Mouse (Mus musculus) splenic B cell, adult 2 months (primary cell): ENCODE data around the gene Sac3d1.
"Not testable (repeated sequence)": the region's sequence is repeated elsewhere in the genome, so short reads cannot be mapped to it uniquely, and the experiment has no call there.

Experiments used
- DNase-seq: peaks from one replicate; pipeline ENCODE4 v3.0.0-alpha.2; 2011; ENCODE audit warnings: low read depth, low spot score
- H3K27me3 ChIP-seq: 2 replicates; pipeline ENCODE4 v1.6.1; 2012; ENCODE audit warnings: mild to moderate bottlenecking, low read length, moderate library complexity, mixed read lengths; ENCODE audit not compliant: control insufficient read depth, poor library complexity, insufficient read depth, severe bottlenecking
- H3K36me3 ChIP-seq: 2 replicates; pipeline ENCODE4 v1.6.1; 2012; ENCODE audit warnings: mild to moderate bottlenecking, low read length, moderate library complexity, mixed read lengths; ENCODE audit not compliant: control insufficient read depth, poor library complexity, insufficient read depth, severe bottlenecking

The Sac3d1 gene

GRCm38 (mm10) chr19:6130414-6131128, 12.1 kb upstream of the Sac3d1 start:
- H3K27me3 ChIP-seq, DNase-seq, H3K36me3 ChIP-seq: not testable (repeated sequence)

DNA sequence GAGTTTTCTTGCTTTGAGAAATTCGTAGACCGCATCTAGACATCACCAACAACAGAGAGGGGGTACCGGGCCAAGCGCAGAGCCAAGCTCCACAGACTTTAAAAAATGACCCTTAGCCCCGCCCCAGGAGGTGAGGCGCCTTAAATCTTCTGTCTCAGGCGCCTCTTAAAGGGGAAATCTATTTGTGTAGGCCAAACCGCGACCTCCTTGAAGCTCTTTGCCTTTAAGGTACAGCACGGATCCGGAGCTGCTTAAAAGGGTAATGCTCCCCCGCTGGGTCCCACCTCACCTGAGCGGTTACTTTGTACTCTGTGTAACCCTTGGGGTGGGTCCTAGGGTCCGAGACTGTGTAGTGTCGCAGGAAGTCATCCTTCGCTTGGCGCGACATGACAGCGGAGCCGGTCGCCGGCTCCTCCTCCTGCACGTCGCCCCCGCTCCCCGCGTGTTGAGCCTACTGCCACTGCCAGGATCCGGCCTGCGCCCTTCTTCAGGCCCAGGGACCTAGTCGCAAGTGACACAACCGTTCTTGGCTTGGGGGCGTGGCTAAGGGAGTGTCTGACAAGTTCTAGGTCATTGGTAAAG, 9.4 kb upstream of the Sac3d1 start, which contains the start of gene Snx15:
Snx15 (minus strand) TSS at position 545 of the 582 bp plus-strand sequence.
- peak; percentile 97 for DNase-seq
- Histone ChIP-seq H3K27me3 (no peaks in the 10 kb centered on the region), H3K36me3 (no peaks in the 10 kb centered on the region)

- DNase-seq = no peak
- no peaks in the 10 kb centered on the region for H3K27me3 ChIP-seq
- H3K36me3 ChIP-seq = no peaks in the 10 kb centered on the region
Measured at GRCm38 (mm10) chr19:6126789-6127580, 8.5 kb upstream of the Sac3d1 start.

- no peaks in the 10 kb centered on the region for H3K36me3 ChIP-seq
- H3K27me3 ChIP-seq = no peaks in the 10 kb centered on the region
- DNase-seq = peak; percentile 85
Measured at GRCm38 (mm10) chr19:6126289-6126688, 7.8 kb upstream of the Sac3d1 start.

- Histone ChIP-seq H3K27me3 (no peaks in the 10 kb centered on the region), H3K36me3 (no peaks in the 10 kb centered on the region)
- no peak for DNase-seq
Measured at GRCm38 (mm10) chr19:6124898-6125297, 6.4 kb upstream of the Sac3d1 start.

- H3K27me3 ChIP-seq = no peaks in the 10 kb centered on the region
- no peaks in the 10 kb centered on the region for H3K36me3 ChIP-seq
- DNase-seq = no peak
Measured at GRCm38 (mm10) chr19:6123330-6123729, 4.9 kb upstream of the Sac3d1 start.

DNA sequence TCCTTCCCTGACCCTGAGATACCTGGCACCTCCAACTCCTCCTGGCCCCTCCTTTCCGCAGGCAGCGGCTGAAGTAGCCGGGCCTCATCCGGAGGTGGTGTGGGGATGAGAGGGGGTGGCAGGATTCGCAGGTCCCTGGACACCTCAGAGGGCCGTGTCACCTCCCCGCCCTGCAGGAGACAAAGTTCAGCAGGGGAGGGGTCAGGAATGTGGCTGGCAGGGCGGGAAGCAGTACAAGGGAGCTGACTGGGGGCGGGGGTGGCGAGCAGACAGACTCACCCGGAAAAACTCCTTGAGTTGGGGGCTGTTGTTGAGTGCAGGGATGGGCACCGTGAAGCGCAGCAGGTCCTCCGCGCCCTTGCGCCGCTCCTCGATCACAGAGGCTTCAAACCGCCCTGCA, 3.3 kb upstream of the Sac3d1 start:
- no peaks in the 10 kb centered on the region for H3K36me3 ChIP-seq
- DNase-seq = no peak
- H3K27me3 ChIP-seq = no peaks in the 10 kb centered on the region

DNA sequence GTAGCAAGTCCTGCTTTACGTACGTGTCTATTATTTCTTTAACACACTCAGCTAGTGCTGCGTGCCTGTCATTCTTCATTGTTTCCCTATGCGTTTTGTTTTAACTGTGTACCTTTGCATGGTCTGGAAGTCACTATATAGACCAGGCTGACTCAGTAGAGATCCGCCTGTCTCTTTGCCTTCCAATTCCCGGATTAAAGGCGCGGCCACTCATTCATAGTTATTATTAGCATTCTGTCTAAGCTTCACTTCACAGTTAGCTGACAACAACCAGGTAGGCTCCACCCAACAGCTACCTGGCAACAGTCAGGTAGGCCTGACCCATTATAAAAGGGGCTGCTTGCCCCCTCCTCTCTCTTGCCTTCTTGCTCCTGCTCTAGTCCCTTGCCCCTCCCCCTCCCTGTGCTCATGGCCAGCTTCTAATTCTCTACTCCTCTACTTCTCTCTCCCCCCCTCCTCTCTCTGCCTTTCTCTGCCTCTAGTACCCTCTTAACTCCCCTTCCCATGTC, 281 bp upstream of the Sac3d1 start:
- DNase-seq = no peak
- no peaks in the 10 kb centered on the region for H3K27me3 ChIP-seq

DNA sequence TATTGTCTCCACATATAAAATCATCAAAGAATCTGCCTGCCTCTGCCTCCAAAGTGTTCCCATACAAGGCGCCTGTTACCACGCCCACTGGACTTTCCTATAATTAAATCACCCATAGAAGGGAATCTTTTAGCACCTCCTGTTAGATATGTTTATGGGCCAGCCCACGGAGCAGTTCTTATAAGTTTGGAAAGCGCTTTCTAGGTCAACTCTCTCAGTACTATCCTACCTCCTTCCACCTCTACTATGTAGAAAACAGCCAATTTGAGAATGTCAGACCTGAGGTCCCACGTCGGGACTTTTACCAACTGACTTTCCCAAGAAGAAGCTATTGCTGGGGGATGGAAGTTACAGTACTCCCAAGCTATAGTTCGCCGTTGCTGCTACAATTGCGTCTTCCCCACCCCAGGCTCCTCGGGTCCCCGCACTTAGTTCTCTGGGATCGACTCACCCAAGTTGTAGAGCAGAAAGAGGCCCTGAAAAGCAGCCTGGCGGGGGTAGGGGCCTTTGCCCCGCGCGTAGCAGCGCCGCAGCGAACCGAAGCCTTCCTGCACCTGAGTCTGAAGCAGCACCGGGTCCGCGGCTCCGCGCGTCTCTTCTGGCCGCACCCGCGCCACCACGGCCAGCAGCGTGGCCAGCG, 984 bp downstream of the Sac3d1 start:
- Histone ChIP-seq H3K36me3 (no peaks in the 10 kb centered on the region; the same call in 1 of the 2 replicates), H3K27me3 (no peaks in the 10 kb centered on the region)
- no peak for DNase-seq

More for the DNA sequence above, 281 bp upstream of the Sac3d1 start:
- H3K36me3 ChIP-seq = no peaks in the 10 kb centered on the region; the same call in 1 of the 2 replicates

DNA sequence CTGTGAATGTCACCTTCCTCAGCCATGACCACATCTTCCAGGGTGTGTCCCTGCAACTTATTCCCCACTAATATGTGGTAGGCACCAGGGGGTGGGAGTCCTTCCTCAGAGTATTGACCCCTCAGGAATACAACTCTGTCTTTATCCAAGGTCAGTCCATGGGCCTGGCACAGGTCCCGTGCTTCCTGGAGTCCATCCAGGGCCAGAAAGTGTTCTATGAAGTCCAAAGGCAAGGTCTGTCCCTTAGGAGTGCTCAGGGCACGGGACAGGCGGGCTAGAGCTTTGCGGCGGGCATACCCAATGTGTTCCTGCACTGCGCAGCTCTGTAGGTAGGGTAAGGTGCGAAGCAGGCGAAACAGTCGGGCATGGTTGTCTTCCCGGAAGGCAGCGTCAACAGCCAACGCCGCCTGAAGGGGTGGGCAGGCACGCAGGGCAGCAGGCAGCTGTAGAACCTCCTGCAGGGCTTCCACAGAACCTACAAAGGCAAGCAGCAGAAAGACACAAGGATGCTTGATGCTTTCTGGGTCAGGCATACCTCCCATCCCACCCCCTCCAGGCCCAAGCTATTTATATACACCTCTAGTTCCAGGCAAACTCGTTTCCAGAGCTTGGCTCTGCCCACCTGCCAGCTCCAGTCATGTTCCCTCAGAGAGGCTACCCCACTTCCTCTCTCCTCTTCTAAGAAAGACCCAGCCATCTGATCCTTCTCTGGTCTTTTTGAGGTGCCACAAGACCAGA, 2.2 kb downstream of the Sac3d1 start:
- DNase-seq = no peak
- no peaks in the 10 kb centered on the region; the same call in 1 of the 2 replicates for H3K36me3 ChIP-seq
- no peaks in the 10 kb centered on the region for H3K27me3 ChIP-seq

DNA sequence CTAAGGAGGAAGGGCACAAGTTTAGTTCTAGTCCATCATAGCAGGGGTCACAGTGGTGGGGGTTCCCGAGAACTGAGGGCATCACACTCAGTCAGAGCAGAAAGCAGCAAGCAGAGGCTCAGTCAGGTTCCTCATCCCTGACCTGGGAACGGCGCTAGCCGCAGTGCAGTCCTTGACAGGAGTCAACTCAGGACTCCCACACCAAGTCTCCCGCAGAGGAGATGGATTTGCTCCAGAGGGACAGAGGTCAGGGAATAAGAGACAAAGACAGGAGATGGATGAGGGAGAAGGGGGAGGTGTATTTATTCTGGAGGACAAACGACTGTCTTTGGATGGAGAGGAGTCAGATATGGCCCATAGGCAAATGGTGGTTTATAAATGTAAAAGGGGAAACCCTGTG, 5.3 kb downstream of the Sac3d1 start:
- H3K36me3 ChIP-seq = no peaks in the 10 kb centered on the region; the same call in 1 of the 2 replicates
- DNase-seq = no peak
- H3K27me3 ChIP-seq = no peaks in the 10 kb centered on the region

DNA sequence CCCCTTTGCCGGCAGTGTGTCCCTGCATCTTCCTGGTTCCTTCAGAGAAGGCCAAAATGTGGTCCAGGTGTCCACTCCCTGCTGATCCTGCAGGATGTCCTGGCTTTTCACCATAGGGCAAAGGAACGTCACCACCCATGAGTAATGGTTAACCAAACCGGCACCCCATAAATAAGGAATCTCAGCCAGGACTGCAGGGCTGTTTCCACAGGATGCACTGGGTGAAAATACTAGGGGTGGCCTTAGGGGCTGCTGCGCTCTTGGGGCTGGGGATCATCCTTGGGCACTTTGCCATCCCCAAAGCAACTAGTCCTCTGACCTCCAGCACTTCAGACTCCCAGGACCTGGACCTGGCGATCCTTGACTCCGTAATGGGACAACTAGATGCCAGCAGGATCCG, 12.9 kb downstream of the Sac3d1 start, which contains the start of gene Naaladl1:
Naaladl1 (plus strand) TSS at position 197 of the 400 bp plus-strand sequence.
- DNase-seq = no peak
- Histone ChIP-seq H3K27me3 (no peaks in the 10 kb centered on the region), H3K36me3 (no peaks in the 10 kb centered on the region)

DNA sequence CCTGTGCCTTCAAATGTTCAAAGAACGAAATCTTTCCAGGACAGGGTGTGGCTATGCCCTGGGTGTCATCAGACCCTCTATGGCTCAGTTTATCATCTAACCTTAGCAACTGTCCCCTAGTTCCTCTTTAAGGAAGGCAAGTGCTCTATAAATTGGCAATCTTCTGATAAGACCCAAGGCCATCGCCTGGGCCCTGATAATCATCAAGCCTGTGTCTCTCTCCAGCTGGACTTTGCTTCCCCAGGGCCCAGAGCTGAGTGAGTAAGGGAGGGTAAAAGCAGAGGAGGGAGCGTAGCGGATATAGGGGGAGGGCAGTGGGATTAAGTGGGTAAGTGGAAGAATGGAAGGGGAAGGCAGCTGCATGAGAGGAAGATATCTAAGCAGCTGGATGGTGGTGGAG, 14.0 kb downstream of the Sac3d1 start:
- DNase-seq = no peak
- Histone ChIP-seq H3K27me3 (no peaks in the 10 kb centered on the region), H3K36me3 (no peaks in the 10 kb centered on the region)
